In the genomic region with DNA sequence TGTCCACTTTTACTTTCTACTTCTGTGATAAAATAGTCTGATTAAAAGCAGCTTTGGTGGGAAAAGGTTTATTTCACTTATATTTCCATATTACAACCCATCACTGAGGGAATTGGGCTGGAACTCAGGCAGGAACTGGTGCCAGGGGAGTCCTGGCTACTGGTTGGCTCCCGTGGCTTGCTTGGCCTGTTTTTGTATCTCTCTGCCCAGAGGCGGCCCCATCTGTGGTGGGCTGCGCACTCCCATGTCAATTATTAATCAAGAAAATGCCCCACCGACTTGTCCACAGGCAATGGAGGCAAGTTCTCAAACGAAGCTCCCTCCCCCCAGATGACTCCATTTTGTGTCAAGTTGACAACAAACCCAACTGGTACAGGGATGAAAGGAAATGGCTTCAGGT, we compare ENCODE assay signal across 24 mouse cellular contexts. TPM values are rescaled to one million over a fixed set of nuclear protein-coding genes. Genes with fewer than 3 reads are reported as not detected.
"Had no signal": no experiment of that assay in that cellular context is flagged by ENCODE, and none has a peak within 500 bp of the region (broad histone marks: within the 10 kb centered on the region; RNA-seq: fewer than 3 reads in every experiment).

No protein-coding gene starts in this region.

- DNase-seq: lung, adult 18-20 months; lung, embryonic 14.5 days; lung, postnatal 10 days; lung, postnatal 4 days; midbrain, embryonic 14.5 days; retina, postnatal 1 day; right cerebral cortex, adult 18-20 months; right cerebral cortex, postnatal 25 days; right cerebral cortex, postnatal 4 days; spleen, adult 18-20 months; thymus, adult 18-20 months; thymus, postnatal 14 days; thymus, postnatal 36 days had no signal

- H3K36me3 ChIP-seq: midbrain, embryonic 10.5 days; midbrain, embryonic 12.5 days; neural tube, embryonic 13.5 days; neural tube, embryonic 15.5 days had no signal

- H3K27me3 ChIP-seq: midbrain, embryonic 12.5 days; neural tube, embryonic 13.5 days; neural tube, embryonic 15.5 days had no signal

- H3K4me1 ChIP-seq: midbrain, embryonic 10.5 days; midbrain, embryonic 12.5 days; neural tube, embryonic 13.5 days; neural tube, embryonic 15.5 days had no signal

- H3K27ac ChIP-seq: midbrain, embryonic 10.5 days; midbrain, embryonic 12.5 days; neural tube, embryonic 13.5 days; neural tube, embryonic 15.5 days had no signal

- H3K4me3 ChIP-seq: midbrain, embryonic 10.5 days; midbrain, embryonic 12.5 days; myocyte; neural tube, embryonic 13.5 days; neural tube, embryonic 15.5 days had no signal

- H3K9me3 ChIP-seq: midbrain, embryonic 10.5 days; midbrain, embryonic 12.5 days; neural tube, embryonic 13.5 days; neural tube, embryonic 15.5 days had no signal

RNA-seq across cellular contexts. Expression of gene Als2cr12, which starts 27.6 kb away (rescaled TPM):
- total RNA-seq: megakaryocyte, adult 5-6 weeks; megakaryocyte-erythroid progenitor cell, adult 5-6 weeks had no signal
- polyA plus RNA-seq: lung, embryonic 14.5 days; lung, embryonic 16.5 days; midbrain, embryonic 10.5 days; midbrain, embryonic 12.5 days; midbrain, embryonic 14.5 days; midbrain, embryonic 16.5 days; neural tube, embryonic 11.5 days; neural tube, embryonic 13.5 days; neural tube, embryonic 15.5 days; stomach, embryonic 14.5 days had no signal
